Mouse (Mus musculus) lung, embryonic 14.5 days (tissue): Measurements from ENCODE around the gene Cercam. TPM values are rescaled to one million over a fixed set of nuclear protein-coding genes. Genes with fewer than 3 reads are reported as not detected.
"Not testable (repeated sequence)": the region's sequence is repeated elsewhere in the genome, so short reads cannot be mapped to it uniquely, and the experiment has no call there.

ENCODE experiments used
- ATAC-seq: fragments of 200-750 bp; cut with Nextera tagmentation; 2 replicates; pipeline ENCODE4 v1.8.0; 2017; ENCODE audit warnings: mild to moderate bottlenecking, moderate TSS enrichment, moderate library complexity; ENCODE audit not compliant: insufficient read depth
- DNase-seq: peaks from one replicate; pipeline ENCODE4 v3.0.0-alpha.2; 2015
- H3K27ac ChIP-seq: fragments of 300-500 bp; sonication (generic); 2 replicates; pipeline ENCODE4 v1.5.1; 2014; ENCODE audit warnings: low read depth, mild to moderate bottlenecking, moderate library complexity
- H3K27me3 ChIP-seq: fragments of 300-500 bp; sonication (generic); 2 replicates; pipeline ENCODE4 v1.6.1; 2014; ENCODE audit warnings: low read length, control low read depth; ENCODE audit not compliant: insufficient read depth
- H3K36me3 ChIP-seq: fragments of 300-500 bp; sonication (generic); 2 replicates; pipeline ENCODE4 v1.6.1; 2014; ENCODE audit warnings: control low read depth; ENCODE audit not compliant: insufficient read depth
- H3K4me1 ChIP-seq: fragments of 300-500 bp; sonication (generic); 2 replicates; pipeline ENCODE4 v1.6.1; 2014; ENCODE audit warnings: antibody characterized with exemption, control low read depth; ENCODE audit not compliant: insufficient read depth
- H3K4me2 ChIP-seq: fragments of 300-500 bp; sonication (generic); 2 replicates; pipeline ENCODE4 v1.6.1; 2014; ENCODE audit warnings: mild to moderate bottlenecking
- H3K4me3 ChIP-seq: fragments of 300-500 bp; sonication (generic); 2 replicates; pipeline ENCODE4 v1.5.1; 2014; ENCODE audit warnings: low read depth, low read length
- H3K9ac ChIP-seq: fragments of 300-500 bp; sonication (generic); 2 replicates; pipeline ENCODE4 v1.6.1; 2014
- H3K9me3 ChIP-seq: fragments of 300-500 bp; sonication (generic); 2 replicates; pipeline ENCODE4 v1.6.1; 2016; ENCODE audit warnings: low read depth, low read length, control low read depth
- CTCF ChIP-seq: IDR thresholded peaks from 2 replicates; pipeline ENCODE4 v1.5.1; 2016; ENCODE audit warnings: antibody characterized with exemption, low read depth
- WGBS: fragments of 180-500 bp; shearing (Covaris S2); extraction: QIAGEN DNeasy Blood & Tissue Kit; methylation state at CpG from one replicate; pipeline ENCODE4 v1.1.7; 2014; 5-methylcytosine and 5-hydroxymethylcytosine counted together
- polyA plus RNA-seq: library from polyadenylated mRNA; unstranded; fragments of >200 nt; fragmentation: Nextera tagmentation; extraction: Ambion mirVana; gene quantifications from 2 replicates; pipeline ENCODE4 v1.2.1, GENCODE M21; 2014

Cercam gene
- polyA plus RNA-seq, 1 experiment from 2014 or later = 12.0 TPM

DNA sequence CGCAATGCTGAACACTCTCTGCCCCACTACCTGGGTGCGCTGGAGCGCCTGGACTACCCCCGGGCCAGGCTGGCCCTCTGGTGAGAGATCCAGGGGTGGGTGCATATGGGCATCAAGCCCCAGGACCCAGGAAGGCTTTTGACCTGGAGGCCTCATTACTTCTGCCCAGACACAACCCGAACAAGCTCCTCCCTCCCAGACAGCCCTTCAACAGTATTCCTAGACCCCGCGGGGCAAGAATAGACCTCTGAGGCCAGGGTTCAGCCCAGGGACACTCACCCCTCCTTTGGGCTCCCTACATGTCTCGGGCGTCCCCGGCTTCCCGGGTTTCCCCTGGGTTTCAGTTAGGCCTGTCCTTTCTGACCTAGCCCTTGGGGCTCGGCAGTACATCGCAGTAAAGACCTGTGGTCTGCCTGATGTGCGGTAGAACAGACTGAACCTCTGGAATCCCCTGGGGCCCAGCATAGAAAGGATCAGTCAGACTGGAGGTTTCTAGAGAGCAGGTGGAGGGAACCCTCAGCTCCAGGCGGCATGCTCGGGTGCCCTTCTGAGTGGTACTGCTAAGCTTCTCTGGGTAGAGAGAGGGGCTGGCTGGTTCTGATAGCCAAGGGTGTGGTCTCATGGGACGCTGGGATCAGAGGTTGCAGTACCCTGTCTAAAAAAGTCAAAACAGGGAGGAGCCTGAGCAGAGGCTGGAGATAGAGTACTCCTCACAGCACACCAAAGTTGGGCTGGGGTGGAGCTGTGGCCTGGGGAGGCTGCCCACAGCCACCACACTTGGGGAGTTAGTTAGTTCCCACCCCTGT is 885 bp downstream of the Cercam start:
- H3K4me3 ChIP-seq = peak overlapping the region; percentile 50
- WGBS = 3% methylated on average over 17 of the region's 17 CpGs
- 0 out of 2 replicates have a peak, but pooled peaks cover 4% of the 10 kb centered on the region for H3K36me3 ChIP-seq
- H3K9ac ChIP-seq = peak overlapping the region; percentile 68
- H3K27ac ChIP-seq = peak overlapping the region; percentile 73
- peak; percentile 28 for DNase-seq
- H3K9me3 ChIP-seq = no peaks in the 10 kb centered on the region
- peaks cover 4% of the 10 kb centered on the region; the same call in 1 of the 2 replicates for H3K4me1 ChIP-seq
- no peak for TF ChIP-seq CTCF
- H3K27me3 ChIP-seq = no peaks in the 10 kb centered on the region
- ATAC-seq = peak; percentile 48
- H3K4me2 ChIP-seq = peak overlapping the region; percentile 97

- H3K9me3 ChIP-seq = no peaks in the 10 kb centered on the region
- DNase-seq (no peak), ATAC-seq (no peak)
- WGBS = 92% methylated on average over 10 of the region's 10 CpGs
- peaks cover 9% of the 10 kb centered on the region; the same call in 1 of the 2 replicates for H3K36me3 ChIP-seq
- no peak overlapping the region for H3K9ac ChIP-seq
- H3K4me1 ChIP-seq = peaks cover 4% of the 10 kb centered on the region; the same call in 1 of the 2 replicates
- H3K27ac ChIP-seq = no peak overlapping the region
- H3K27me3 ChIP-seq = no peaks in the 10 kb centered on the region
- H3K4me2 ChIP-seq = no peak overlapping the region
- no peak for TF ChIP-seq CTCF
- no peak overlapping the region for H3K4me3 ChIP-seq
Observed at GRCm38 (mm10) chr2:29872581-29873295, 3.8 kb downstream of the Cercam start.

GRCm38 (mm10) chr2:29873801-29874200 is 4.8 kb downstream of the Cercam start:
- H3K4me1 ChIP-seq = peaks cover 4% of the 10 kb centered on the region; the same call in 1 of the 2 replicates
- no peak for ATAC-seq
- H3K4me2 ChIP-seq = no peak overlapping the region
- TF ChIP-seq CTCF = no peak
- no peak overlapping the region for H3K9ac ChIP-seq
- H3K27me3 ChIP-seq = no peaks in the 10 kb centered on the region
- no peak overlapping the region for H3K27ac ChIP-seq
- no peak for DNase-seq
- H3K36me3 ChIP-seq = peaks cover 9% of the 10 kb centered on the region; the same call in 1 of the 2 replicates
- no peaks in the 10 kb centered on the region for H3K9me3 ChIP-seq
- no peak overlapping the region for H3K4me3 ChIP-seq
- 86% methylated on average over 4 of the region's 4 CpGs for WGBS

GRCm38 (mm10) chr2:29878061-29878460 is 9.1 kb downstream of the Cercam start:
- H3K4me2 ChIP-seq = no peak overlapping the region
- no peak overlapping the region for H3K27ac ChIP-seq
- H3K4me1 ChIP-seq = no peaks in the 10 kb centered on the region
- no peak for TF ChIP-seq CTCF
- no peaks in the 10 kb centered on the region for H3K9me3 ChIP-seq
- H3K9ac ChIP-seq = no peak overlapping the region
- H3K4me3 ChIP-seq = no peak overlapping the region
- H3K36me3 ChIP-seq = peaks cover 6% of the 10 kb centered on the region; the same call in 1 of the 2 replicates
- H3K27me3 ChIP-seq = no peaks in the 10 kb centered on the region
- no peak for DNase-seq
- no peak for ATAC-seq
- 77% methylated on average over 4 of the region's 4 CpGs for WGBS

DNA sequence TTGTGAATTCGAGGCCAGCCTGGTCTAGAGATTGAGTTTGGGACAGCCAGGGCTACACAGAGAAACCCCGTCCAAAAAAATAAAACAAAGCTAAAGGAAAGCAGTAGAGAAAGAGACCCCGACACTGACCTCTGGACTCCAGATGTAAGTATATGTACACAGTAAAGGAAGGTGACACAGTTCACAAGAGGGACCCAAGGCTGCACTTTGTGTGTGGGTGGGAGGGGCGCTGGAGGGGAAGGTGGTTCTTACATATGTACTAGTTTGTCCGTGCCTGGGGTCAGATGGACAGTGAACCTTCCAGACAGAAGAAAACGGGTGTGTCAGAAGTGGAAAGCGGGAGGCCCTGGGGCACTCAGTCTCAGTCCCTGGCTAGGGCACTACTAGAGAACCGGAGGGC is 10.2 kb downstream of the Cercam start:
- no peaks in the 10 kb centered on the region for H3K9me3 ChIP-seq
- no peak overlapping the region for H3K27ac ChIP-seq
- no peaks in the 10 kb centered on the region for H3K27me3 ChIP-seq
- H3K9ac ChIP-seq = no peak overlapping the region
- no peak overlapping the region for H3K4me3 ChIP-seq
- H3K36me3 ChIP-seq = peaks cover 5% of the 10 kb centered on the region; the same call in 1 of the 2 replicates
- ATAC-seq = no peak
- TF ChIP-seq CTCF = no peak
- no peak overlapping the region for H3K4me2 ChIP-seq
- no peaks in the 10 kb centered on the region for H3K4me1 ChIP-seq
- WGBS = 55% methylated on average over 8 of the region's 8 CpGs
- DNase-seq = no peak

DNA sequence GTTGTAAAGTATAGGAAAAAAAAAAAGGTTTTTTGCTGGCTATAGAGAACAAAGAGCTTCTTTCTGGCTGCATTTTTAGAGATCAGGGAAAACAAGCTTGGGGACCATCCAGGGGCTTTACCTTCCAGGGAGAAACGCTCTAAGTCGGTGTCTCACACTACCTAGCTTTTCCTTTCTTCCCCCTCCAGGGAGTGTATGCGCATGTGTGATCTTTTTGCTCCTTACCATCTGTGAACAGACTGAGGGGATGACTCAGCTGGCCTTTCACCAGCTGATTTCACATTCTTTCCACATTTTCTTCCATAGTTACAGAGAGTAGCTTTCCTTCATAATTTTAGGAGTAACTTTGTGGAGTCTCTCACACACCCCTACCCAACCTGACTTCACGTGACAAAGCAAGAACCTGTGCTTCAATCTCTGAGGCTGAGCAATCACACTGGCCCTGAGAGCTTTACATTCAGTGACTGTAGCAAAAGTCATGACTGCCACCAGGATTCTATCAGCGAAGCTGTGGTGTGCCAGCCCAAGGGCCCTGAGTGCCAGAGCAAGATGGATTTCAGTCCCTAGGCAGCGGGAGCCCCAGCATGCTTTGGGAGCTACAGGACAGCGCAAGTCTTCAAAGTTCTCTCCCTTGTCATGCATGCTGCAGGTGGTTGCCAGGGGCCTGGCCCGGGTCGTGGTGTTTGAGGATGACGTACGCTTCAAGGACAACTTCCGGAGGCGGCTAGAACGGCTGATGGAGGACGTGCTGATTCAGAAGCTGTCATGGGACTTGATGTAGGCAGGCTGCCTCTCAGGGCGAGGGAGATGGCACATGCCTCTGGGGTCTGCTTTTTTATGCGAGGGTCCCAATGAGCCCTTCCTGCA is 11.2 kb downstream of the Cercam start:
- no peaks in the 10 kb centered on the region for H3K9me3 ChIP-seq
- no peak for ATAC-seq
- no peaks in the 10 kb centered on the region for H3K4me1 ChIP-seq
- H3K36me3 ChIP-seq = peaks cover 5% of the 10 kb centered on the region; the same call in 1 of the 2 replicates
- H3K27ac ChIP-seq = no peak overlapping the region
- no peak for TF ChIP-seq CTCF
- 57% methylated on average over 17 of the region's 17 CpGs for WGBS
- H3K4me3 ChIP-seq = no peak overlapping the region
- no peak overlapping the region for H3K4me2 ChIP-seq
- no peak for DNase-seq
- H3K9ac ChIP-seq = peak overlapping the region; percentile 13; the same call in 1 of the 2 replicates
- no peaks in the 10 kb centered on the region for H3K27me3 ChIP-seq

DNA sequence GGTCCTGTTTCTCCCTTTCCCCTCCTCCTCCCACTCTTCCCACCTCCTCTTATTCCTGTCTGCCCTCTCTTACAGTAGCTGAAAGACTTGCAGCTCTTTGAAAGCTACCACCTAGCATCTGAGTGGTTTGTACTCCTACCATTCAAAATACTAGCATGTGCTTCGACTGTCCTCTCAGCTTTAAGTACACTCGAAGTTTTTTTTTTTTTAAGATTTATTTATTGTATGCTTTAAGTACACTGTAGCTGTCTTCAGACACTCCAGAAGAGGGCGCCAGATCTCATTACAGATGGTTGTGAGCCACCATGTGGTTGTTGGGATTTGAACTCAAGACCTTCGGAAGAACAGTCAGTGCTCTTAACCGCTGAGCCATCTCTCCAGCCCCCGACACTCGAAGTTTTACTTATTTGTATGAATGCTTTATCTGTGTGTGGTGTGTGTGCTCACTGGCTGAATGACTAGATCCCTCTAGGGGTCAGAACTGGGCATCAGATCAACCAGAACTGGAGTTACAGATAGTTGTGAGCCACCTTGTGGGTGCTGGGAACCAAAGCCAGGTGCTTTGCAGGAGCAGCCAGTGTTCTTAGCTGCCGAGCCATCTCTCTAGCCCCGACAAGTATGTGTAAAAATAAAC is 17.8 kb downstream of the Cercam start:
- H3K36me3 ChIP-seq, H3K4me1 ChIP-seq, ATAC-seq, DNase-seq, H3K27me3 ChIP-seq, H3K27ac ChIP-seq, H3K4me2 ChIP-seq, H3K9me3 ChIP-seq, H3K4me3 ChIP-seq, H3K9ac ChIP-seq: not testable (repeated sequence)
- WGBS = 77% methylated on average over 9 of the region's 9 CpGs
